Mouse (Mus musculus) liver, embryonic 11.5 days (tissue): ENCODE data around the gene Ston2. TPM values are rescaled to one million over a fixed set of nuclear protein-coding genes. Genes with fewer than 3 reads are reported as not detected.
"Not testable (repeated sequence)": the region's sequence is repeated elsewhere in the genome, so short reads cannot be mapped to it uniquely, and the experiment has no call there.

Experiments
- ATAC-seq: fragments of 200-750 bp; cut with Nextera tagmentation; replicated peaks from 2 replicates; pipeline ENCODE4 v1.8.0; 2017; ENCODE audit warnings: moderate number of reproducible peaks, mild to moderate bottlenecking, moderate TSS enrichment, moderate library complexity; ENCODE audit not compliant: low FRiP score
- DNase-seq: peaks from one replicate; pipeline ENCODE4 v3.0.0-alpha.2; 2017; ENCODE audit warnings: low spot score
- H3K27ac ChIP-seq: fragments of 300-500 bp; sonication (generic); 2 replicates; pipeline ENCODE4 v1.5.1; 2014; ENCODE audit warnings: mild to moderate bottlenecking, low read depth, low read length, control low read depth
- H3K27me3 ChIP-seq: fragments of 300-500 bp; sonication (generic); replicated peaks from 2 replicates; pipeline ENCODE4 v1.6.1; 2014; ENCODE audit warnings: low read length, mixed read lengths; ENCODE audit not compliant: control insufficient read depth, insufficient read depth
- H3K36me3 ChIP-seq: fragments of 300-500 bp; sonication (generic); 2 replicates; pipeline ENCODE4 v1.6.1; 2014; ENCODE audit warnings: mild to moderate bottlenecking, low read length, moderate library complexity, mixed read lengths; ENCODE audit not compliant: control insufficient read depth, insufficient read depth
- H3K4me1 ChIP-seq: fragments of 300-500 bp; sonication (generic); replicated peaks from 2 replicates; pipeline ENCODE4 v1.6.1; 2014; ENCODE audit warnings: low read length, mixed read lengths; ENCODE audit not compliant: control insufficient read depth, insufficient read depth
- H3K4me2 ChIP-seq: fragments of 300-500 bp; sonication (generic); 2 replicates; pipeline ENCODE4 v1.6.1; 2014; ENCODE audit warnings: mild to moderate bottlenecking, control low read depth, moderate library complexity
- H3K4me3 ChIP-seq: fragments of 300-500 bp; sonication (generic); 2 replicates; pipeline ENCODE4 v1.5.1; 2014; ENCODE audit warnings: low read depth, low read length, control low read depth
- H3K9ac ChIP-seq: fragments of 300-500 bp; sonication (generic); 2 replicates; pipeline ENCODE4 v1.6.1; 2014; ENCODE audit warnings: low read depth, low read length, control low read depth
- H3K9me3 ChIP-seq: fragments of 300-500 bp; sonication (generic); 2 replicates; pipeline ENCODE4 v1.6.1; 2016; ENCODE audit warnings: low read length, inconsistent platforms, mixed read lengths; ENCODE audit not compliant: control insufficient read depth
- WGBS: fragments of 180-500 bp; shearing (Covaris S2); extraction: QIAGEN DNeasy Blood & Tissue Kit; methylation state at CpG from one replicate; pipeline ENCODE4 v1.1.7; 2014; 5-methylcytosine and 5-hydroxymethylcytosine counted together
- polyA plus RNA-seq: library from polyadenylated mRNA; unstranded; fragments of >200 nt; fragmentation: Nextera tagmentation; extraction: Ambion mirVana; gene quantifications from 2 replicates; pipeline ENCODE4 v1.2.1, GENCODE M21; 2014

Gene Ston2
- polyA plus RNA-seq, 1 experiment from 2014 or later: 29.1 TPM

- Histone ChIP-seq H3K27ac (no peak overlapping the region), H3K4me2 (no peak overlapping the region), H3K4me1 (peaks cover 38% of the 10 kb centered on the region), H3K27me3 (no peaks in the 10 kb centered on the region), H3K4me3 (no peak overlapping the region), H3K36me3 (no peaks in the 10 kb centered on the region), H3K9me3 (no peaks in the 10 kb centered on the region), H3K9ac (no peak overlapping the region)
- 77% methylated on average over 13 of the region's 13 CpGs for WGBS
- ATAC-seq (no peak), DNase-seq (no peak)
Observed at GRCm38 (mm10) chr12:91751893-91752597, 36.1 kb downstream of the Ston2 start.

- Histone ChIP-seq H3K4me2 (no peak overlapping the region), H3K4me1 (peaks cover 34% of the 10 kb centered on the region), H3K9me3 (no peaks in the 10 kb centered on the region)
Observed at GRCm38 (mm10) chr12:91749543-91750184, 38.5 kb downstream of the Ston2 start.

DNA sequence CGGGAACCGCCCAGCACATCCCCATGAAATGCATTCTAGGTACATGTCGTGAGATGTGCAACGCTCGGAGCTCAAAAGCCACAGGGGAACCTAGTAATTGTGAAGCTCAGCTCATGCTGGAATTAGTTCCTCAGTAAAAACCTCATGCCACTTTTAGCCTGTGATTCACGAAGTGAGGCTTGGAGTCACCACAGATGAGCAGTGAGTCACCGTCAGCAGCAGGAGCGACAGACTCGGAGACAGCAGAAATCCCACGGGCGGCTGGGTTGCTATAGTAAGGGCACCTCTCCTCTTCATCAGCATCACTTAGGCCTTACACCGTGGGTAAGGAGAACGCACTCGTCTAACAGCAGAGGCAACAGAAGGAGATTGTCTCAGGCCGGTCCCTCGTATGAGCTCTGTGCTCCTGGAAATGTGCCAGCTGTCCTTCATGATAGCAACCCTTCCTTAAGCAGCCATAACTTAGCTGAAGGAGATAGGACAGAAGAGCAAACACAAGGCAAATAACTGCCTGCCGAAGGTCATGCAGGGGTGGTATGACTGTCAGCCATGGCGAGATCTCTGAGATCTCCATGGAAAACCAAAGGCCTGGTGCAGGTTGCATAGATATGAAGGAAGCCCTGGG, 39.8 kb downstream of the Ston2 start:
- Histone ChIP-seq H3K27ac (no peak overlapping the region), H3K9me3 (no peaks in the 10 kb centered on the region), H3K4me2 (peak overlapping the region; percentile 26), H3K36me3 (no peaks in the 10 kb centered on the region), H3K9ac (no peak overlapping the region; the same call in 1 of the 2 replicates), H3K4me3 (no peak overlapping the region), H3K27me3 (no peaks in the 10 kb centered on the region), H3K4me1 (peaks cover 40% of the 10 kb centered on the region)
- WGBS: 59% methylated on average over 18 of the region's 18 CpGs
- DNase-seq (no peak), ATAC-seq (peak; percentile 25)

More at GRCm38 (mm10) chr12:91749543-91750184, 38.5 kb downstream of the Ston2 start:
- H3K27ac ChIP-seq: no peak overlapping the region
- H3K27me3 ChIP-seq: no peaks in the 10 kb centered on the region
- no peak for DNase-seq
- no peak overlapping the region for H3K4me3 ChIP-seq
- no peaks in the 10 kb centered on the region for H3K36me3 ChIP-seq
- 65% methylated on average over 11 of the region's 11 CpGs for WGBS
- ATAC-seq: peak; percentile 38
- H3K9ac ChIP-seq: no peak overlapping the region

GRCm38 (mm10) chr12:91746839-91747238, 41.3 kb downstream of the Ston2 start:
- peak overlapping the region; percentile 4 for H3K4me2 ChIP-seq
- peak overlapping the region; percentile 92 for H3K27ac ChIP-seq
- not testable (repeated sequence) for H3K4me3 ChIP-seq, H3K9me3 ChIP-seq, H3K27me3 ChIP-seq, H3K9ac ChIP-seq, DNase-seq, H3K36me3 ChIP-seq, ATAC-seq
- 68% methylated on average over 5 of the region's 5 CpGs for WGBS
- peaks cover 46% of the 10 kb centered on the region for H3K4me1 ChIP-seq

- ATAC-seq: peak; percentile 93
- H3K27ac ChIP-seq: peak overlapping the region; percentile 92
- 31% methylated on average over 11 of the region's 11 CpGs for WGBS
- H3K9me3 ChIP-seq: no peaks in the 10 kb centered on the region
- H3K4me3 ChIP-seq: peak overlapping the region; percentile 44
- H3K4me2 ChIP-seq: peak overlapping the region; percentile 61
- peaks cover 46% of the 10 kb centered on the region for H3K4me1 ChIP-seq
- DNase-seq: peak; percentile 78
- peak overlapping the region; percentile 46 for H3K9ac ChIP-seq
- no peaks in the 10 kb centered on the region for H3K27me3 ChIP-seq
- H3K36me3 ChIP-seq: no peaks in the 10 kb centered on the region
Observed at GRCm38 (mm10) chr12:91745758-91746290, 42.4 kb downstream of the Ston2 start.

DNA sequence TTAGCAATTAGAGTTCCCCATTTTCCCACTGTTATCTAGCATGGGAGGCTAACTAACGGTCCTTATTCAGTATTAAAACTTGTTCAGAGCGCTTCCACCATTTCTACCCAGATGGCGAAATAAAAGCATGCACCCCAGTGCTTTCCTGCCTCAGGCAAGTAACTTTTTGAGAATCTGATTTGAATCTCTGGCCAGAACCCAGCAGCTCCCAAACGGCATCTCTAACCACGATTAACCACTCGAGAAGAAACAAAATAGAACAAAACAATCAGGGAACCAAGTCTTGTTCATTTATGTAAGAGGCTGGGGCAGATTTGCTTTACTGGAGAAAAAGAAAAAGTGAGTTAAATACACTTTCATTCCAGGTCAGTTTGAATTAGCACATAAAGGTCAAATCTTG, 44.1 kb downstream of the Ston2 start:
- no peak overlapping the region for H3K27ac ChIP-seq
- DNase-seq (no peak), ATAC-seq (no peak)
- 53% methylated on average over 6 of the region's 6 CpGs for WGBS
- H3K4me3 ChIP-seq: peak overlapping the region; percentile 44; the same call in 1 of the 2 replicates
- H3K4me2 ChIP-seq: peak overlapping the region; percentile 61
- H3K9ac ChIP-seq: no peak overlapping the region
- peaks cover 40% of the 10 kb centered on the region for H3K4me1 ChIP-seq
- H3K36me3 ChIP-seq: no peaks in the 10 kb centered on the region
- H3K9me3 ChIP-seq: no peaks in the 10 kb centered on the region
- H3K27me3 ChIP-seq: no peaks in the 10 kb centered on the region

- no peak overlapping the region for H3K9ac ChIP-seq
- DNase-seq (no peak), ATAC-seq (no peak)
- H3K27ac ChIP-seq: no peak overlapping the region
- H3K4me2 ChIP-seq: peak overlapping the region; percentile 61
- H3K27me3 ChIP-seq: no peaks in the 10 kb centered on the region
- H3K36me3 ChIP-seq: no peaks in the 10 kb centered on the region
- no peaks in the 10 kb centered on the region for H3K9me3 ChIP-seq
- H3K4me3 ChIP-seq: no peak overlapping the region
- 74% methylated on average over 7 of the region's 7 CpGs for WGBS
- H3K4me1 ChIP-seq: peaks cover 28% of the 10 kb centered on the region
Observed at GRCm38 (mm10) chr12:91742916-91743315, 45.3 kb downstream of the Ston2 start.

- H3K4me2 ChIP-seq: no peak overlapping the region
- H3K4me3 ChIP-seq: no peak overlapping the region
- H3K9ac ChIP-seq: no peak overlapping the region
- ATAC-seq: no peak
- no peak overlapping the region for H3K27ac ChIP-seq
- H3K27me3 ChIP-seq: no peaks in the 10 kb centered on the region
- no peaks in the 10 kb centered on the region for H3K9me3 ChIP-seq
- DNase-seq: no peak
- WGBS: 92% methylated on average over 4 of the region's 4 CpGs
- peaks cover 20% of the 10 kb centered on the region for H3K4me1 ChIP-seq
- H3K36me3 ChIP-seq: peaks cover 3% of the 10 kb centered on the region; the same call in 1 of the 2 replicates
Observed at GRCm38 (mm10) chr12:91738381-91738780, 49.8 kb downstream of the Ston2 start.
